Mouse (Mus musculus): ENCODE measurements around the gene Nudt15.

DNA sequence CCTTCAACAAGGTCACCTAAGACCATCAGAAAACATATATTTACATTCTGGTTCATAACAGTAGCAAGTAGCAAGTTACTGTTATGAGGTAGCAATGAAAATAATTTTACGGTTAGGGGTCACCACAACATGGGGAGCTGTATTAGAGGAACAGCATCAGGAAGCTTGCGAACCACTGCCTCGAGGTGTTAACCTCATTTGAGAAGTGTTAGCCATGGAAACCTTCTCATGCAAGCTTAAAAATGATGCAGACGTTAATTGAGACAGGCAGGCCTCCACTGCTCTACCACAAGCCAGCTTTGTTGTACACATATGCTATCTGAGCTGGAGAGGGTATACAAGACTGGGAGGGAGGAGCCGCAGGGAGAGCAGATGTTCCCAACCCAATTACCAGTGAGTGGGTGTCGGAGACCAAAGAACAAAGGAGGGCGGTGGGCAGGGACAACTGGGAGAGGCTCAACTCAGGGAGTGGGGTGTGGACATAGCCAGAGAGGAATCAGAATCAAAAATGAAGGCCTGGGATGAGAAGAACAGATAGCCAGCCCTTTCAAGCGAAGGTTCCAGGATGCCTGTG, 71.6 kb downstream of the Nudt15 start:
- no peak for TF ChIP-seq CTCF (IDR thresholded peaks at IDR 0.05; ENCODE audit: control insufficient read depth, insufficient read depth, insufficient replicate concordance, low read depth, low read length)
- TF ChIP-seq POLR2A (IDR thresholded peaks at IDR 0.05; ENCODE audit: control insufficient read depth, low read depth, low read length): no peak

Data from testis, adult 2 months (tissue).